Mouse (Mus musculus): ENCODE data around the gene Tut7.

GRCm38 (mm10) chr13:59832454-59832853, 9.5 kb upstream of the Tut7 start:
- TF ChIP-seq CTCF (IDR thresholded peaks at IDR 0.05; ENCODE audit: borderline replicate concordance, insufficient read depth, low read length) = no peak
- TF ChIP-seq POLR2A (IDR thresholded peaks at IDR 0.05; ENCODE audit: low read depth, low read length) = no peak

All from embryonic fibroblast, embryonic 13.5 days (primary cell).